Mouse (Mus musculus): ENCODE results near the gene Prss56.

Gene Prss56

DNA sequence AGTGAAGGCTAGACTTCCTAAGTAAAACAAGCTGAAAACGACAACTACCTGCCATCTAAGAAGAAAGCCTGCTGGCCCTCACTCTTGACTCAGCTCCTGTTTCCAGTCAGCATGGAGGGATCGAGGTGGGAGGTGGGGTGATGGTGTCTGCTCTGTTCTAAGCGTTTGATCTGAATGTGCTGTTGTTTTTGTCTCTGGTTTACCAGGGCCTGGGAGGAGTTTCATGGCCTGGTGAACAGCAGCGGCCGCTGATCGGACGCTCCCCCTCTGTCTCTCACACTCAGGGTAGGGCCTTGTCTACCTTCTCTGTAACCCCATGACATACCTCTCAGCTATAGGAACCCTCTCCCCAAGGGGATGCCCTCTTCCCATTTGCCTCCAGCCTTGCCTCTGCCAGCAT lies 49.1 kb downstream of the Prss56 start:
- no peak for DNase-seq (ENCODE audit: low spot score in 2 of 2)
